Mouse (Mus musculus) urinary bladder, postnatal 36 days (tissue): ENCODE measurements around the gene Fbxo27.

Experiments
- DNase-seq, 2 experiments: peaks; one replicate each; pipeline ENCODE4 v3.0.0; 2022; ENCODE audit warnings: low spot score in 2 of 2, mixed read lengths in 1 of 2

Gene Fbxo27

GRCm38 (mm10) chr7:28702601-28703143 is 10.0 kb downstream of the Fbxo27 start:
- no peak for DNase-seq

DNA sequence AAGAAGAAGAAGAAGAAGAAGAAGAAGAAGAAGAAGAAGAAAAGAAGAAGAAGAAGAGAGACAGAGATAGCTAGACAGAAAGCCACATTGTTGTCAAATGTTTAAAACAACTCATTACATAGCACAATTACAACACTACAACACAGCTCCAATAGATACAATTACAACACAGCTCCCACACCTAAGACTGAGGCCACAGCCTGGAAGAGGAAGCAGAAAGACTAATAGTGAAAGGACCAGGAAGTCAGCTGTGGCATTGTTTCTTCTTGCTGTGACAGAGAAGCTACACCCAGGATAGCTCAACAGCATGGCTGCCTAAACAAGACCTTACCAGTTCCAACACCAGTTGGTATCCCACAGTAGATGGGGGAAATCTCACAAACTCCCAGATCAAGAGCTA is 16.8 kb downstream of the Fbxo27 start:
- DNase-seq, result no peak

GRCm38 (mm10) chr7:28710962-28711361 is 18.3 kb downstream of the Fbxo27 start:
- DNase-seq, result no peak

- DNase-seq, result no peak
Observed at GRCm38 (mm10) chr7:28714667-28715066, 22.0 kb downstream of the Fbxo27 start.

DNA sequence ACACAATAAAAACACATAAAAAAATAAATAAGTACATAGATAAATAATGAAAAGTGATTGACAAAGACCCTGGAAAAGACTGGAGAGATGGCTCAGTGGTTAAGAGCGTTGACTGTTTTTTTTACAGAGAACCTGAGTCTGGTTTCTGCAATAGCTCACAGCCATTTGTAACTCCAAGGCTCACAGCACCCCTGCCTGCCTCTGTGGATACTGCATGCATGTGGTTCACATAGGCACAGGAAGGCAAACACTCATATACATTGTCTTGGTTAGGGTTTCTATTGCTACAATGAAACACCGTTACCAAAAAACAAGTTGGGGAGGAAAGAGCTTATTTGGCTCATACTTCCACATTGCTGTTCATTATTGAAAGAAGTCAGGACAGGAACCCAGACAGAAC is 22.9 kb downstream of the Fbxo27 start:
- no peak for DNase-seq

DNA sequence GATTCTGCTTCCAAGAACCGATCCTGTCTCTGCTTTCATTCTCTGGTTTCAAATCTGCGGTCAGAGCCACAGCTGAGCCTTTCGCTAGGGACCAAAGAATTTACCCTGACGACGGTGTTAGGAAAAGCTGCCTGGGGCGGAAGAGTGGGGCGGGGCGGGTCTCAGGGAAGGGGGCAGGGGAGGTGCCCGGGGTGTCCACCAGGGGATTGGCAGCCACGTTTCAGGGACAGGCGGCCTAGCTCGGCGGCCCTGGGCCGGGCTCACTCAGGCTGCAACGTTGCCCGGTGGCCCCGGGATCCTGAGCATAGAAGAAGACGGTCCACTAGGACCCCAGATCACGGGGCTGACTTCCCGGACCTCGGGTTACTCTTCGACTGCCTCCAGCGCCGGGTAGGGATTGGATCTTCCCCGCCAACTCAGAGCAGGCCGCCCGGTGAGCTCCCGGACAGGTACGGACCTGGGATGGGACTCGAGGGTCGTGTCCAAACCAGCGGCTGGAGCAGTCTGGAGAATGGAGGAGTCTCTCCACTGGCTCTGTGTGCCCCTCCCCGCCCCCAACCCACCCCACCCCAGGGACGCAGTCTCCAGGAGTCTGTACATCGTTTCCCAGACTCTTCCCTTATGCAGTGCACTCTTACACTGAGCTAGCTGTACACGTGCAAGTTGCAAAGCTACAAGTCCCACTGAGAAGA is 24.1 kb downstream of the Fbxo27 start, which contains the start of gene Fbxo17:
Fbxo17 (plus strand) TSS at position 215 of the 692 bp plus-strand sequence.
- DNase-seq, result peak; percentile 43 to 48

DNA sequence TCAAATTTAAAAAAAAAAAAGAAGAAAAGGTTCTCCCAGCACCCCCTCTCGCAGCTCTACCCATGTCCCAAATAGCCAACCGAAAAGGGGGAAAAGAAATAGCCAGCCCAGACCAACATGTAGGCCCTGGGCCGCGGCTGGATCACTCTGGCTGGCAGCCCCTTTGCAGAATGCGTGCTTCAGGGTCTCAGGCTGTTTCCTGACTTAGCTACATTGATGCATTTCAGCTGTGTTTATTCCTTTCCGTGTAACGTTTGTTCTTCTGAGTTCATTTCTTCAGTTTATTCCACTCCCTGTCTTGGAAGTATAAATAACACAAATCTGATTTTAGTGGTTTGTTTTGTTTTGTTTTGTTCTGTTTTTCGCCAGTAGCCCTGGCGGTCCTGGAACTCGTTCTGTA is 25.1 kb downstream of the Fbxo27 start:
- no peak for DNase-seq

DNA sequence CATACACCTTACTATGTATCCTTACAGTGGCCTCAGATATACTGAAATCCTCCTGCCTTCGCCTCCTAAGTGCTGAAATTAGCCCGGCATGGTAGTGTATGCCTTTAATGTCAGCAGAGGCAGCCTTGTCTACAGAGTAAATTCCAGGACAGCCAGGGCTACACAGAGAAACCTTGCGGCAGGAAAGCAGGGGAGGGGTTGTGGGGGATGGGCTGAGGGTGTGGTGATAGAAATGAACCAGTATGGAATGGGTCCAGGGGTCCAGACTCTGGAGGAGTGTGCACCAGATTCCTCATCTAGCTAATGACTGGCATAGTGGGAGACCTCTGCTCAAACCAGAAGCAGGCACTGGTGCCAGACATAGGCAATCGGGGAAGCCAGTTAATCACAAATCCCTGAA is 26.5 kb downstream of the Fbxo27 start:
- DNase-seq, result no peak

DNA sequence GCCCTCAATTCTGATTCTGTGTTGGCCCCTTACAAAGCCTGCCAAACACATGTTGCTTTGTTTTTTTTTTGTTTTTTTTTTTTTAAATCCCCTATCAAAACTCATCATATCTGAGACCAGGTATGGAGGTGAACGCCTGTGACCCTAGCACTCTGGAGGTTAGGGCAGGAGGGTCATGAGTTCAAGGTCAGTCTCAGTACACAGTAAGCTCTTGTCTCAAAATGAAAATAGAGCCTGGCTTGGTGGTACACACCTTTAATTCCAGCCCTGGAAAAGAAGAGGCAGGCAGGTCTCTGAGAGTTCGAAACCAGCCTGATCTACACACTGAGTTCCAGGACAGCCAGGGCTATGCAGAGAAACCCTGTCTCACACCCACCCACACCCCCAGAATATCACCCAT is 27.0 kb downstream of the Fbxo27 start:
- DNase-seq, result no peak

DNA sequence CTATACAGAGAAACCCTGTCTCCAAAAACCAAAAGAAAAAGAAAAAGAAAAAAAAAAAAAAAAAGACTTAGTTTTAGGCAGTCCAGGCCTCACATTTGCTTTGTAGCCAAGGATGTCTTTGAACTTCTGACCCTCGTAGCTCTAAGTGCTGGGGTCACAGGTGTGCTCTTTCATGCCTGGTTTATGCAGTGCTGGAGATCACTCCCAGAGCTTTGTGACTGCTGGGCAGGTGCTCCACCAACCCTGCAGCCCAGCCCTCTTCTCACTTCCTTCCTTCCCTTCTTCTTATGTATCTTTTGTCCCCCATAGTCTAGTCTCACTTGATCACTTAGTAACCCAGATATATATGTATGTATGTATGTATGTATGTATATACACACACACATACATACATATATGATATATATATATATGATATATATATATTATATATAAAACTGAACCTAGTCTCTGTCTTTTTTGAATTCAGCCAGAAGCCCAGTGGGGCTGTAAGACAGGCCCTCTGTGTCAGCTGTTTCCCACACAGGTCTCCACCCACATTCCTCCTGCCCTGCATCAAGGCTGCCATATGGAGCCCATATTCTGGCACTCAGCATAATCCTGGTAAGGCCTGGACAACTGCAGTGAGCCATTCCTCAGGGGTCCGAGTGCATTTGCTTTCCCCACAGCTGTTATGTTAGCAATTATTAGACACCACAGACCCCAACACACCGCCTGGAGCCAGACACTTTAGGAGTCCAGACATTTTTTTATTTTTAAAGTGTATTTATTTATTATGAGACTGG is 28.3 kb downstream of the Fbxo27 start:
- no peak for DNase-seq

GRCm38 (mm10) chr7:28722079-28722478 is 29.4 kb downstream of the Fbxo27 start:
- DNase-seq, result no peak

GRCm38 (mm10) chr7:28724613-28725012 is 32.0 kb downstream of the Fbxo27 start:
- no peak for DNase-seq

GRCm38 (mm10) chr7:28726600-28726999 is 34.0 kb downstream of the Fbxo27 start:
- peak; percentile 66 to 75 for DNase-seq

GRCm38 (mm10) chr7:28727649-28728340 is 35.1 kb downstream of the Fbxo27 start:
- no peak for DNase-seq

DNA sequence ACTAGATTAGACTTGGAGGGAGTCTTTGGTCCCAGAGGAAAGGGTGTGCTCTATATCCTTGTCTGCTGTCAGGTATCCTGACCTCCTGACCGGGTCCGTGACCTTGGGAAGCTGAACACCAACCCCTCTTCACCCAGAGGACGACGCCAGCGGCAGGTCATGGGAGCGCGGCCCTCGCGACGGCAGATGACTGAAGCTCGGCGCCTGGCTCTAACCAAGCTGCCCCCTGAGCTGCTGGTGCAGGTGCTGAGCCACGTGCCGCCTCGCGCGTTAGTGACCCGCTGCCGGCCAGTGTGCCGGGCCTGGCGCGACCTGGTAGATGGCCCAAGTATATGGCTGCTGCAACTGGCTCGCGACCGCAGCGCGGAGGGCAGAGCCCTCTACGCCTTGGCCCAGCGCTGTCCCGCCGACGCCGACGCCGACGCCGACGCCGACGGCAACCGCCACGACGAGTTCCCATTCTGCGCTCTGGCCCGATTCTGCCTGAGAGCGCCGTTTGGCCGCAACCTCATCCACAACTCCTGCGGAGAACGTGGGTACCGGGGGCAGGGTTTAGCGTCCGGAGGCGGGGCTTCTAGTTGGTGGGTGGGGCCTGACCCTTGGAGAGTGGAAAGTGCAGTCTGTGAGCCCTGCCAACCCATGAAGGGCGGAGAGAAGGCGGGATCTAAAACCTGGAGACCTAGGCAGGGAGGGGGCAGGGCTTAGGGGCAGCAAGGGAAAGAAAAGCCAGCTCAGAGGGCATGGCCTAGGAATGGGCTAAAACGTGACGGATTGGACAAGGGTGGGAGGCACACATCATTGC is 39.9 kb downstream of the Fbxo27 start:
- peak; percentile 61 to 79 for DNase-seq

- DNase-seq, result no peak
Observed at GRCm38 (mm10) chr7:28733211-28733610, 40.6 kb downstream of the Fbxo27 start.

DNA sequence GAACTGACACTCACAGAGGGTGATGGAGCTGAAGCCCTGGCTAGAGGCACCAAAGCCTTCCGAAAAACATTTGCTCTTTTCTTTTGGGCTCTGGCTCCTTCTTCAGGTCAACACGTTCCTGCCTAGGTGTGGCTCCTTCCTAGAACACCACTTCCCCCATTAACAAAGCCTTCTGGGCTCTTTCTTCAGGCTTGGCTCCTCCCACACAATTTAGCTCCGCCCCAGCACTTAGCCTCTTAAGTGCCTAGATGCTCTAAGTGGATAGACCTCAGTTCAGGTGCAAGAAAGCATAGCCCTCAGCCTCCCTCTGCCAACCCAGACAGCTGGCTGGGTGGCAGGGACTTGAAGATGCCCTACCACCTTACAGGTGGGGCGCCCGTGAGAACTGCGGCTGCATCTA is 43.1 kb downstream of the Fbxo27 start:
- no peak for DNase-seq

DNA sequence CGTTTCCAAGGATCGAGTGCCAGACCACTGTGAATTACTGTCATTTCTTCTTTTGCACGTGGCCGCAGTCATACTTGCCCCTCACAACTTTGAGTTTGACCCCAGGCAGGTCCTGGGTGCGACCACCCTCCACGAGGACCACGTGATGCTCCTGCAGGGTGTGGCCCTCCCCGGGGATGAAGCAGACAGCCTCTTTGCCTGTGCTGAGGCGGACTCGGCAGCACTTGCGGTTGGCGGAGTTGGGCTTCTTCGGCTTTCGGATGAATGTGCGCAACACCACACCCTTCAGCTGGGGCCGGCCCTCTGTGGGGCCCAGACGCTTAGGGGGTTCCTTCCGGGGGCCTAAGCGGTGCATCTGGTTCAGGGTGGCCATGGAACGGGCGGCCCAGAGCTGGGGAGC is 47.2 kb downstream of the Fbxo27 start:
- no peak for DNase-seq

DNA sequence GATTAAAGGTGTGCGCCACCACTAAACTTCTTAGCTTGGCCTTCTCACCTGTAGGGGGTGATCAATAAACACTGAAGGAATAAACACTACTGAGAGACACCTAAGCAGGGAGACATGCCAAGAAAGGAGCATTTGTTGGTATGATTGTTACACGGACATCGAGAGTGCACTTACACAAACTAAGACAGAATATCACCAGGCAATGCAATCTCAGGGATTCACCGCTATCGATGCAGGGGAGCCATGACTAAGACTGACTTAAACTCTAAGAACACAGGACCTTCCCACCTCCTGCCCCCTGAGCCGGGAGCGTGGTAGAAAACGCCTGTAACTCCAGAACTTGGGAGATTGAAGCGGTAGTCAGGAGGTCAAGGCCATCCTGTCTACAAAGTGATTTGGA is 48.3 kb downstream of the Fbxo27 start:
- DNase-seq, result no peak

- no peak for DNase-seq
Observed at GRCm38 (mm10) chr7:28741368-28741708, 48.7 kb downstream of the Fbxo27 start.

- peak; percentile 93 to 95 for DNase-seq
Observed at GRCm38 (mm10) chr7:28741709-28742438, 49.2 kb downstream of the Fbxo27 start, which contains the start of the genes Mrps12 and Sars2. Gene Mrps12 (minus strand): TSS chr7:28741820. Gene Sars2 (plus strand): TSS chr7:28741992.
